Mouse (Mus musculus) limb, embryonic 15.5 days (tissue): Measurements from ENCODE around the gene Cpa4. TPM values are rescaled to one million over a fixed set of nuclear protein-coding genes. Genes with fewer than 3 reads are reported as not detected.

Source experiments
- polyA plus RNA-seq: library from polyadenylated mRNA; unstranded; fragments of >200 nt; fragmentation: Nextera tagmentation; extraction: Ambion mirVana; gene quantifications from 2 replicates; pipeline ENCODE4 v1.2.1, GENCODE M21; 2015

Gene Cpa4
- polyA plus RNA-seq, 1 experiment from 2014 or later: 5.2 TPM

Other genes with a start within 250 kb of the Cpa4 start
- 53.1 and 54.3 TPM in 2 replicates for gene Zc3hc1, start 177.3 kb upstream of the Cpa4 start, polyA plus RNA-seq
- gene Klhdc10, start 166.5 kb upstream of the Cpa4 start, polyA plus RNA-seq: 19.5 and 25.5 TPM in 2 replicates
- gene Tmem209, start 58.6 kb upstream of the Cpa4 start, polyA plus RNA-seq: 28.0 and 28.1 TPM in 2 replicates
- 0.14 TPM in 1 of 2 replicates, not detected in the other for gene Ssmem1, start 58.5 kb upstream of the Cpa4 start, polyA plus RNA-seq
- gene Cpa2, start 26.8 kb upstream of the Cpa4 start, polyA plus RNA-seq: 4.8 and 6.7 TPM in 2 replicates
- gene Cpa5, start 42.6 kb downstream of the Cpa4 start, polyA plus RNA-seq: 0.27 and 0.83 TPM in 2 replicates
- gene Cpa1, start 70.8 kb downstream of the Cpa4 start, polyA plus RNA-seq: 1.7 and 1.9 TPM in 2 replicates
- gene Cep41, start 125.4 kb downstream of the Cpa4 start, polyA plus RNA-seq: 28.6 and 46.4 TPM in 2 replicates
- 1,721 and 1,971 TPM in 2 replicates for gene Mest, start 155.2 kb downstream of the Cpa4 start, polyA plus RNA-seq